Mouse (Mus musculus) small intestine, adult 2 months (tissue): ENCODE measurements at regions not wholly inside any gene's neighbourhood (a gene's known extent, or its start where the extent isn't known, plus 50 kb on each side); places are given as distances from the start of the nearest gene placed in this dataset.

Experiments
- CTCF ChIP-seq: fragments of 200-500 bp; IDR thresholded peaks from 2 replicates; pipeline ENCODE4 v1.5.1; 2012; ENCODE audit warnings: low read depth, mild to moderate bottlenecking, control low read depth, inconsistent platforms, low read length, moderate library complexity, mixed read lengths; ENCODE audit not compliant: insufficient replicate concordance, insufficient read length; ENCODE audit errors: extremely low read depth
- POLR2A ChIP-seq: fragments of 200-500 bp; IDR thresholded peaks from 2 replicates; pipeline ENCODE4 v1.6.1; 2012; ENCODE audit warnings: low read depth, mild to moderate bottlenecking, control low read depth, inconsistent platforms, low read length, moderate library complexity

- TF ChIP-seq CTCF (no peak), POLR2A (no peak)
Measured at GRCm38 (mm10) chr13:28794547-28794946, 159.0 kb downstream of the Sox4 start.
